Mouse (Mus musculus): ENCODE data around the gene Pdcd7.

Gene Pdcd7

GRCm38 (mm10) chr9:65394360-65394759 lies 48.5 kb downstream of the Pdcd7 start:
- DNase-seq (ENCODE audit: low spot score) = peak; percentile 69

- no peak for DNase-seq (ENCODE audit: low spot score)
These were observed 52.4 kb downstream of the Pdcd7 start, which contains the start of gene Rasl12 for GRCm38 (mm10) chr9:65398279-65398678. Gene Rasl12, plus strand, starts transcription at chr9:65398506.

GRCm38 (mm10) chr9:65399934-65400333 lies 54.0 kb downstream of the Pdcd7 start:
- DNase-seq (ENCODE audit: low spot score) = no peak

- DNase-seq (ENCODE audit: low spot score) = peak; percentile 91
These were observed 58.7 kb downstream of the Pdcd7 start for GRCm38 (mm10) chr9:65404331-65405183.

- no peak for DNase-seq (ENCODE audit: low spot score)
These were observed 59.2 kb downstream of the Pdcd7 start for GRCm38 (mm10) chr9:65405184-65405449.

GRCm38 (mm10) chr9:65407327-65407726 lies 61.4 kb downstream of the Pdcd7 start:
- DNase-seq (ENCODE audit: low spot score) = no peak

- no peak for DNase-seq (ENCODE audit: low spot score)
These were observed 62.0 kb downstream of the Pdcd7 start for GRCm38 (mm10) chr9:65407861-65408260.

GRCm38 (mm10) chr9:65408871-65409295 lies 63.0 kb downstream of the Pdcd7 start:
- DNase-seq (ENCODE audit: low spot score) = peak; percentile 83
